Mouse (Mus musculus) kidney, postnatal 0 days (tissue): Measurements from ENCODE around the gene Nrg3. TPM values are rescaled to one million over a fixed set of nuclear protein-coding genes. Genes with fewer than 3 reads are reported as not detected.

ENCODE experiments used
- ATAC-seq: fragments of 200-750 bp; cut with Nextera tagmentation; replicated peaks from 2 replicates; pipeline ENCODE4 v1.8.0; 2017; ENCODE audit warnings: low read depth, moderate number of reproducible peaks, moderate TSS enrichment, moderate library complexity; ENCODE audit not compliant: low FRiP score
- DNase-seq: peaks from one replicate; pipeline ENCODE4 v3.0.0-alpha.2; 2016; ENCODE audit warnings: low spot score
- H3K27ac ChIP-seq: fragments of 300-500 bp; sonication (generic); 2 replicates; pipeline ENCODE4 v1.5.1; 2014; ENCODE audit warnings: mild to moderate bottlenecking
- H3K27me3 ChIP-seq: fragments of 300-500 bp; sonication (generic); 2 replicates; pipeline ENCODE4 v1.6.1; 2014; ENCODE audit warnings: low read length, mixed read lengths; ENCODE audit not compliant: insufficient read depth
- H3K36me3 ChIP-seq: fragments of 300-500 bp; sonication (generic); 2 replicates; pipeline ENCODE4 v1.6.1; 2014; ENCODE audit warnings: low read length, mixed read lengths; ENCODE audit not compliant: insufficient read depth
- H3K4me1 ChIP-seq: fragments of 300-500 bp; sonication (generic); replicated peaks from 2 replicates; pipeline ENCODE4 v1.6.1; 2014; ENCODE audit warnings: antibody characterized with exemption, low read length, mixed read lengths; ENCODE audit not compliant: insufficient read depth
- H3K4me2 ChIP-seq: fragments of 300-500 bp; sonication (generic); 2 replicates; pipeline ENCODE4 v1.6.1; 2014; ENCODE audit warnings: mild to moderate bottlenecking, low read length, moderate library complexity, mixed read lengths
- H3K4me3 ChIP-seq: fragments of 300-500 bp; sonication (generic); replicated peaks from 2 replicates; pipeline ENCODE4 v1.5.1; 2014; ENCODE audit warnings: low read depth, low read length
- H3K9ac ChIP-seq: fragments of 300-500 bp; sonication (generic); 2 replicates; pipeline ENCODE4 v1.6.1; 2014; ENCODE audit warnings: low read depth, low read length
- H3K9me3 ChIP-seq: fragments of 300-500 bp; sonication (generic); replicated peaks from 2 replicates; pipeline ENCODE4 v1.6.1; 2016; ENCODE audit warnings: low read length, inconsistent platforms, mixed read lengths
- CTCF ChIP-seq: IDR thresholded peaks from 2 replicates; pipeline ENCODE4 v1.5.1; 2016; ENCODE audit warnings: antibody characterized with exemption, low read depth, mild to moderate bottlenecking, moderate library complexity
- WGBS: fragments of 180-500 bp; shearing (Covaris S2); extraction: QIAGEN DNeasy Blood & Tissue Kit; methylation state at CpG from one replicate; pipeline ENCODE4 v1.1.7; 2014; 5-methylcytosine and 5-hydroxymethylcytosine counted together
- polyA plus RNA-seq: library from polyadenylated mRNA; unstranded; fragments of >200 nt; fragmentation: Nextera tagmentation; extraction: Ambion mirVana; gene quantifications from 2 replicates; pipeline ENCODE4 v1.2.1, GENCODE M21; 2015

The Nrg3 gene
- polyA plus RNA-seq, 1 experiment from 2014 or later = 0.20 TPM

- Histone ChIP-seq H3K27me3 (no peaks in the 10 kb centered on the region), H3K4me2 (no peak overlapping the region), H3K4me1 (no peaks in the 10 kb centered on the region), H3K36me3 (no peaks in the 10 kb centered on the region), H3K4me3 (no peak overlapping the region), H3K27ac (no peak overlapping the region), H3K9me3 (no peaks in the 10 kb centered on the region), H3K9ac (no peak overlapping the region)
- 72% methylated on average over 1 of the region's 1 CpGs for WGBS
- no peak for DNase-seq
- no peak for ATAC-seq
- no peak for TF ChIP-seq CTCF
Measured at GRCm38 (mm10) chr14:38937481-38937880, 535.4 kb downstream of the Nrg3 start.

GRCm38 (mm10) chr14:38936483-38937054 lies 536.3 kb downstream of the Nrg3 start:
- 64% methylated on average over 2 of the region's 2 CpGs for WGBS
- no peak overlapping the region for H3K9ac ChIP-seq
- no peaks in the 10 kb centered on the region for H3K36me3 ChIP-seq
- H3K4me3 ChIP-seq = no peak overlapping the region
- no peak overlapping the region for H3K27ac ChIP-seq
- DNase-seq (no peak), ATAC-seq (no peak)
- no peaks in the 10 kb centered on the region for H3K27me3 ChIP-seq
- no peak for TF ChIP-seq CTCF
- H3K9me3 ChIP-seq = no peaks in the 10 kb centered on the region
- H3K4me1 ChIP-seq = no peaks in the 10 kb centered on the region
- no peak overlapping the region for H3K4me2 ChIP-seq

GRCm38 (mm10) chr14:38923652-38924051 lies 549.2 kb downstream of the Nrg3 start:
- Histone ChIP-seq H3K27me3 (no peaks in the 10 kb centered on the region), H3K27ac (no peak overlapping the region), H3K9ac (no peak overlapping the region), H3K4me3 (no peak overlapping the region), H3K4me1 (no peaks in the 10 kb centered on the region), H3K36me3 (no peaks in the 10 kb centered on the region), H3K4me2 (no peak overlapping the region), H3K9me3 (no peaks in the 10 kb centered on the region)
- ATAC-seq (no peak), DNase-seq (no peak)
- TF ChIP-seq CTCF = no peak
- 93% methylated on average over 1 of the region's 1 CpGs for WGBS

- no peak overlapping the region for H3K4me2 ChIP-seq
- DNase-seq = no peak
- H3K9me3 ChIP-seq = no peaks in the 10 kb centered on the region
- WGBS = 76% methylated on average over 2 of the region's 2 CpGs
- no peaks in the 10 kb centered on the region for H3K36me3 ChIP-seq
- H3K4me3 ChIP-seq = no peak overlapping the region
- H3K9ac ChIP-seq = no peak overlapping the region
- H3K27ac ChIP-seq = no peak overlapping the region
- ATAC-seq = no peak
- no peak for TF ChIP-seq CTCF
- H3K4me1 ChIP-seq = no peaks in the 10 kb centered on the region
- no peaks in the 10 kb centered on the region for H3K27me3 ChIP-seq
Measured at GRCm38 (mm10) chr14:38920800-38921199, 552.1 kb downstream of the Nrg3 start.

- no peaks in the 10 kb centered on the region for H3K9me3 ChIP-seq
- no peaks in the 10 kb centered on the region for H3K27me3 ChIP-seq
- no peak overlapping the region for H3K9ac ChIP-seq
- H3K4me1 ChIP-seq = no peaks in the 10 kb centered on the region
- 63% methylated on average over 2 of the region's 2 CpGs for WGBS
- H3K4me3 ChIP-seq = no peak overlapping the region
- no peaks in the 10 kb centered on the region for H3K36me3 ChIP-seq
- H3K27ac ChIP-seq = no peak overlapping the region
- no peak for TF ChIP-seq CTCF
- ATAC-seq (no peak), DNase-seq (no peak)
- H3K4me2 ChIP-seq = no peak overlapping the region
Measured at GRCm38 (mm10) chr14:38870591-38870990, 602.3 kb downstream of the Nrg3 start.

GRCm38 (mm10) chr14:38847566-38847965 lies 625.3 kb downstream of the Nrg3 start:
- WGBS = 89% methylated on average over 1 of the region's 1 CpGs
- no peak for ATAC-seq
- H3K27ac ChIP-seq = no peak overlapping the region
- no peak overlapping the region for H3K4me3 ChIP-seq
- H3K9me3 ChIP-seq = no peaks in the 10 kb centered on the region
- no peak overlapping the region for H3K4me2 ChIP-seq
- no peaks in the 10 kb centered on the region for H3K4me1 ChIP-seq
- no peak for DNase-seq
- H3K27me3 ChIP-seq = no peaks in the 10 kb centered on the region
- TF ChIP-seq CTCF = no peak
- H3K9ac ChIP-seq = no peak overlapping the region
- no peaks in the 10 kb centered on the region for H3K36me3 ChIP-seq

GRCm38 (mm10) chr14:38847091-38847490 lies 625.8 kb downstream of the Nrg3 start:
- Histone ChIP-seq H3K9ac (no peak overlapping the region), H3K27me3 (no peaks in the 10 kb centered on the region), H3K36me3 (no peaks in the 10 kb centered on the region), H3K9me3 (no peaks in the 10 kb centered on the region), H3K4me2 (no peak overlapping the region), H3K27ac (no peak overlapping the region), H3K4me3 (no peak overlapping the region), H3K4me1 (no peaks in the 10 kb centered on the region)
- ATAC-seq (no peak), DNase-seq (no peak)
- 86% methylated on average over 1 of the region's 1 CpGs for WGBS
- TF ChIP-seq CTCF = no peak
